25 mouse cellular contexts compared by ENCODE assay signal in genomic region chr1:138716991-138717390, GRCm38 (mm10).
"Had no signal": no experiment of that assay in that cellular context is flagged by ENCODE, and none has a peak within 500 bp of the region (broad histone marks: within the 10 kb centered on the region; RNA-seq: fewer than 3 reads in every experiment).

No protein-coding gene starts in this region.

- H3K27me3 ChIP-seq: heart, embryonic 13.5 days; heart, embryonic 15.5 days; hindbrain, embryonic 13.5 days; hindbrain, embryonic 15.5 days; kidney, embryonic 15.5 days; limb, embryonic 13.5 days; limb, embryonic 15.5 days; liver, embryonic 12.5 days had no signal

- H3K4me3 ChIP-seq: heart, adult 2 months; heart, embryonic 13.5 days; heart, embryonic 15.5 days; hindbrain, embryonic 13.5 days; hindbrain, embryonic 15.5 days; kidney, embryonic 15.5 days; limb, embryonic 13.5 days; limb, embryonic 15.5 days; liver, embryonic 12.5 days had no signal

- H3K9ac ChIP-seq: heart, embryonic 13.5 days; heart, embryonic 15.5 days; hindbrain, embryonic 13.5 days; hindbrain, embryonic 15.5 days; kidney, embryonic 15.5 days; limb, embryonic 13.5 days; limb, embryonic 15.5 days; liver, embryonic 12.5 days had no signal

- ATAC-seq: hindbrain, postnatal 0 days; intestine, embryonic 16.5 days; liver, embryonic 12.5 days had no signal

- H3K4me2 ChIP-seq: heart, embryonic 11.5 days; heart, embryonic 13.5 days; heart, embryonic 15.5 days; hindbrain, embryonic 13.5 days; hindbrain, embryonic 15.5 days; kidney, embryonic 15.5 days; limb, embryonic 13.5 days; limb, embryonic 15.5 days; liver, embryonic 12.5 days had no signal

- H3K9me3 ChIP-seq: heart, embryonic 13.5 days; heart, embryonic 15.5 days; hindbrain, embryonic 13.5 days; hindbrain, embryonic 15.5 days; kidney, embryonic 15.5 days; limb, embryonic 13.5 days; limb, embryonic 15.5 days; liver, embryonic 12.5 days had no signal

- H3K27ac ChIP-seq: heart, adult 2 months; heart, embryonic 13.5 days; heart, embryonic 15.5 days; hindbrain, embryonic 13.5 days; hindbrain, embryonic 15.5 days; hindbrain, postnatal 0 days; kidney, embryonic 15.5 days; kidney, postnatal 0 days; limb, embryonic 13.5 days; limb, embryonic 15.5 days; liver, embryonic 12.5 days had no signal

- DNase-seq: gastrocnemius, postnatal 14 days; gastrocnemius, postnatal 36 days; heart, adult 11 months; heart, adult 2 months; heart, postnatal 14 days; heart, postnatal 36 days; kidney, adult 11 months; kidney, adult 2 months; kidney, adult 9 months; kidney, postnatal 14 days; kidney, postnatal 36 days; layer of hippocampus, adult 9-11 months; layer of hippocampus, postnatal 36 days had no signal

- H3K4me1 ChIP-seq: heart, embryonic 15.5 days; hindbrain, embryonic 13.5 days; hindbrain, embryonic 15.5 days; kidney, embryonic 15.5 days; liver, embryonic 12.5 days had no signal

- H3K36me3 ChIP-seq: heart, embryonic 13.5 days; heart, embryonic 15.5 days; hindbrain, embryonic 13.5 days; hindbrain, embryonic 15.5 days; kidney, embryonic 15.5 days; limb, embryonic 13.5 days; limb, embryonic 15.5 days; liver, embryonic 12.5 days had no signal
